Mouse (Mus musculus) midbrain, postnatal 0 days (tissue): ENCODE measurements around the gene Chpf2. TPM values are rescaled to one million over a fixed set of nuclear protein-coding genes. Genes with fewer than 3 reads are reported as not detected.
A peak's percentile ranks its signal among the peaks of the same experiment; 100 is the strongest.

Experiments
- ATAC-seq: fragments of 200-750 bp; cut with Nextera tagmentation; 2 replicates; pipeline ENCODE4 v1.8.0; 2017; ENCODE audit warnings: moderate number of reproducible peaks, mild to moderate bottlenecking, moderate TSS enrichment, moderate library complexity; ENCODE audit not compliant: low FRiP score
- DNase-seq: peaks from one replicate; pipeline ENCODE4 v3.0.0-alpha.2; 2015; ENCODE audit warnings: low spot score
- H3K27ac ChIP-seq: fragments of 300-500 bp; sonication (generic); 2 replicates; pipeline ENCODE4 v1.5.1; 2014; ENCODE audit warnings: low read depth, mild to moderate bottlenecking, low read length, mixed read lengths
- H3K27me3 ChIP-seq: fragments of 300-500 bp; sonication (generic); 2 replicates; pipeline ENCODE4 v1.6.1; 2014; ENCODE audit warnings: low read length, control low read depth, mixed read lengths; ENCODE audit not compliant: insufficient read depth
- H3K36me3 ChIP-seq: fragments of 300-500 bp; sonication (generic); 2 replicates; pipeline ENCODE4 v1.6.1; 2014; ENCODE audit warnings: low read length, control low read depth, mixed read lengths; ENCODE audit not compliant: insufficient read depth
- H3K4me1 ChIP-seq: fragments of 300-500 bp; sonication (generic); 2 replicates; pipeline ENCODE4 v1.6.1; 2014; ENCODE audit warnings: mild to moderate bottlenecking, control low read depth, antibody characterized with exemption, low read length, mixed read lengths; ENCODE audit not compliant: insufficient read depth
- H3K4me2 ChIP-seq: fragments of 300-500 bp; sonication (generic); 2 replicates; pipeline ENCODE4 v1.6.1; 2014; ENCODE audit warnings: low read depth, mild to moderate bottlenecking, low read length, mixed read lengths; ENCODE audit not compliant: poor library complexity, severe bottlenecking
- H3K4me3 ChIP-seq: fragments of 300-500 bp; sonication (generic); 2 replicates; pipeline ENCODE4 v1.5.1; 2014; ENCODE audit warnings: low read depth, mild to moderate bottlenecking, low read length, moderate library complexity
- H3K9ac ChIP-seq: fragments of 300-500 bp; sonication (generic); replicated peaks from 2 replicates; pipeline ENCODE4 v1.6.1; 2014; ENCODE audit warnings: mild to moderate bottlenecking, low read length, moderate library complexity, mixed read lengths; ENCODE audit not compliant: poor library complexity, severe bottlenecking
- H3K9me3 ChIP-seq: fragments of 300-500 bp; sonication (generic); 2 replicates; pipeline ENCODE4 v1.6.1; 2016; ENCODE audit warnings: low read length, control low read depth
- CTCF ChIP-seq: IDR thresholded peaks from 2 replicates; pipeline ENCODE4 v1.5.1; 2016; ENCODE audit warnings: antibody characterized with exemption, mild to moderate bottlenecking
- WGBS: fragments of 180-500 bp; shearing (Covaris S2); extraction: QIAGEN DNeasy Blood & Tissue Kit; methylation state at CpG from one replicate; pipeline ENCODE4 v1.1.7; 2014; 5-methylcytosine and 5-hydroxymethylcytosine counted together
- polyA plus RNA-seq: library from polyadenylated mRNA; unstranded; fragments of >200 nt; fragmentation: Nextera tagmentation; extraction: Ambion mirVana; gene quantifications from 2 replicates; pipeline ENCODE4 v1.2.1, GENCODE M21; 2015
- total RNA-seq: library from RNA; depleted of rRNA; stranded (reverse); fragments of >200 nt; gene quantifications from 2 replicates; pipeline ENCODE4 v1.2.3, GENCODE M21; 2014

Gene Chpf2
- total and polyA plus RNA-seq, 2 experiments from 2014 or later = 25.5 to 32.8 TPM

GRCm38 (mm10) chr5:24604656-24605100, 18.1 kb downstream of the Chpf2 start:
- H3K4me1 ChIP-seq = peaks cover 52% of the 10 kb centered on the region
- DNase-seq (peak; percentile 89), ATAC-seq (peak; percentile 72)
- H3K4me2 ChIP-seq = peak overlapping the region; percentile 72
- H3K9ac ChIP-seq = peak overlapping the region; percentile 94
- peak overlapping the region; percentile 98 for H3K27ac ChIP-seq
- no peaks in the 10 kb centered on the region for H3K9me3 ChIP-seq
- WGBS = 0% methylated on average over 20 of the region's 46 CpGs
- H3K36me3 ChIP-seq = no peaks in the 10 kb centered on the region
- H3K4me3 ChIP-seq = peak overlapping the region; percentile 59
- TF ChIP-seq CTCF = peak; percentile 60
- no peaks in the 10 kb centered on the region for H3K27me3 ChIP-seq

GRCm38 (mm10) chr5:24605321-24605979, 18.9 kb downstream of the Chpf2 start:
- no peak for TF ChIP-seq CTCF
- no peaks in the 10 kb centered on the region for H3K9me3 ChIP-seq
- H3K4me3 ChIP-seq = peak overlapping the region; percentile 59
- peak overlapping the region; percentile 98 for H3K27ac ChIP-seq
- peak overlapping the region; percentile 72 for H3K4me2 ChIP-seq
- ATAC-seq (no peak), DNase-seq (peak; percentile 45)
- peak overlapping the region; percentile 94 for H3K9ac ChIP-seq
- H3K4me1 ChIP-seq = peaks cover 51% of the 10 kb centered on the region
- H3K27me3 ChIP-seq = no peaks in the 10 kb centered on the region
- 5% methylated on average over 6 of the region's 6 CpGs for WGBS
- no peaks in the 10 kb centered on the region for H3K36me3 ChIP-seq

- Histone ChIP-seq H3K9me3 (no peaks in the 10 kb centered on the region), H3K27ac (peak overlapping the region; percentile 98), H3K27me3 (no peaks in the 10 kb centered on the region), H3K36me3 (no peaks in the 10 kb centered on the region), H3K4me3 (peak overlapping the region; percentile 59), H3K9ac (peak overlapping the region; percentile 94), H3K4me1 (peaks cover 45% of the 10 kb centered on the region), H3K4me2 (peak overlapping the region; percentile 72)
- no peak for ATAC-seq
- DNase-seq = no peak
- peak; percentile 48 for TF ChIP-seq CTCF
- 7% methylated on average over 14 of the region's 14 CpGs for WGBS
Measured at GRCm38 (mm10) chr5:24605980-24606665, 19.6 kb downstream of the Chpf2 start.

- Histone ChIP-seq H3K27me3 (no peaks in the 10 kb centered on the region), H3K36me3 (no peaks in the 10 kb centered on the region), H3K27ac (no peak overlapping the region), H3K4me3 (no peak overlapping the region), H3K9ac (no peak overlapping the region), H3K9me3 (no peaks in the 10 kb centered on the region), H3K4me1 (peaks cover 26% of the 10 kb centered on the region), H3K4me2 (no peak overlapping the region)
- DNase-seq (no peak), ATAC-seq (no peak)
- TF ChIP-seq CTCF = no peak
- WGBS = 72% methylated on average over 5 of the region's 5 CpGs
Measured at GRCm38 (mm10) chr5:24609388-24609787, 22.8 kb downstream of the Chpf2 start.

- no peak for TF ChIP-seq CTCF
- Histone ChIP-seq H3K9me3 (no peaks in the 10 kb centered on the region), H3K4me2 (no peak overlapping the region), H3K27me3 (no peaks in the 10 kb centered on the region), H3K4me1 (peaks cover 10% of the 10 kb centered on the region), H3K27ac (no peak overlapping the region), H3K9ac (peak overlapping the region; percentile 15; the same call in 1 of the 2 replicates), H3K36me3 (peaks cover 10% of the 10 kb centered on the region), H3K4me3 (no peak overlapping the region)
- DNase-seq = peak; percentile 81
- peak; percentile 32; the same call in 1 of the 2 replicates for ATAC-seq
- WGBS = 47% methylated on average over 7 of the region's 7 CpGs
Measured at GRCm38 (mm10) chr5:24611366-24612301, 25.1 kb downstream of the Chpf2 start.
